Mouse (Mus musculus): ENCODE measurements around the gene D5Ertd579e.
A peak's percentile ranks its signal among the peaks of the same experiment; 100 is the strongest.

D5Ertd579e gene

DNA sequence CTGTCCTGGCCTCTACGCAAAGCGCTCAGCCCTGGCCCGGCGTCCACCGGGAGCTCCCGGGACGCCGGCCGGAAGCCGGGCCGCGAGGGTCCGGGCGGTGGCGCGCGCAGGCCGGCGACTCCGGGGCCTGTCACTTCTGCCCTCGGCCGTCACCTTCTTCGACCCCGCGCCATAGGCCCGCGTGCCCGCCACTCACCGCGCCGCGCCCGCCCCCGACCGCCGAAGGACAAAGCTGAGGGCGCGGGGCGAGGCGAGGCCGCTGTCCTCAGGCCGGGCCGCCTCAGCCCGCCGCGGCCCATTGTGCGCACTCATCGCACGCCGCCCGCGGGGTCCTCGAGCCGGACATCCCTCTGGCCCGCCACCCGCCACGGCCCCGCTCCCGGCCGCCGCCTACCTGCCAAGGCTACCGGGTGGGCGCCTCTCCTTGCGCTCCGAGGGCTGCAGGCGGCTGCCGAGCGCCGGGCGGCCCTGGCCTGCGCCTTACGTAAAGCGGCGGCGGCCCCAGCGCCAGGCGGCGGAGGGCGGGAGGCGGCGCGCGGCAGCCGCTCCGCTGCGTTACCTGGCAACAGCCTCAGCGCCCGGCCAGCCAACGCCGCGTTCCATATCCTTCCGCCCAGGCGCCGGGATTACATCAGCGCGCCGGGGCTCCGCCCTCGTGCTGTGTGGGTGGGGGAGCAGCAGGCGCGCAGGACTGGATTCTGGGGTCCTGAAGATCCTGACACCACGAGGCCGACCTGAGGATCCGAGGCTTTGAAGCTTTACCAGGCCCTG lies at the start of gene D5Ertd579e:
TSS of gene D5Ertd579e (minus strand) at position 564 of the 771 bp plus-strand sequence.
- peak; percentile 97 for DNase-seq (ENCODE audit: low spot score in 2 of 2)

DNA sequence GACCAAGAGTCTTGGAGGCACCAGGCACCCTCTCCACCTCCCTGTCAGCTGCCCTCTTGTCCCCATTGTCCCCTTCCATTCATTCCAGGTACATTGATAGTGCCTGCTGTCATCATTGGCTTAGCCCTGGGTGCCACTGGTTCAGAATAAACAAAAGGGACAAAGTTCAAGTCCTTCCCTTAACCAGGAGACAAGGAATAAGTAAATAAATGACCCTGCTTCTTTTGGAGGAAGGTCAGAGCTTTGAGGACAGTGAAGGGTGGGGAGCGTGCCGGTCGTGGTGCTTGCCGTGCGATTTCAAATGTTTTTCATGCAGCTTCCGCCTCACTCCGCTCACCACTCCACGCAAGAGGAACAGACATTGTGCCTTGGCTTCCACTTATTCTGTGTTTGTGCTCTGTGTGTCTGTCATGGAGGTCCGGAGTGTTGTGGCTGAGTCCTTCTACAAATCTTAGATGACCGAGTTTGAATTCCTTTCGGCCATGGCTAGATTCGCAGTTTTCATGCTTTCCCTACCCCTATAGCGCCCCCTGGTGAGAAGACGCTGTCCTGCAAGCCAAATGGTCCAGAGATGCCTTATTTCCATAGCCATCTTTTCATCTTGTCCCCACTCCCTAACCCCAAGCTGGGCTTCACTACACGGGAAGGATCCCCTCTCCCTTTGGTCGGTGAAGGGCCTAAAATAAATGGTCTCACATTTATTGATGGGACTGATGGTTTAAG lies 46.5 kb upstream of the D5Ertd579e start:
- DNase-seq (ENCODE audit: low spot score in 2 of 2): peak; percentile 64 to 85

DNA sequence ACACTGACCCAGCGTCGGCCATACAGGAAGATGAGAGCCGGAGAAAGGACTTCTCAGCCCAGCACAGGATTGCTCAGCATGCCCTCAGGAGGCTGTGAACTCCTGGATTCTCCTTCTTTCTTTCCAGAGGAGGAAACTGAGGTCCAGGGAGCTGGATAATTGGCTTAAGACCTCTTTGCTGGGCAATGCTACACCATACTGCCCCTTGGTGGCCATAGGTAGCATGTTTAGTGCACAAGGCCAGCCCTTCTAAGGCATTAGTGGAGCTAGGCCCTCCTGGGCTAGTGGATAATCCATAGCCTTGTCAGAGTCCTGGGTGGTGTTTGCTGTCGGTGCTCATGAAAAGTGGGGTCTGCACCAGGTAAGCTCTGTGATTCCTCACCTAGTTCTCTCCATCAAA lies 44.0 kb upstream of the D5Ertd579e start:
- peak; percentile 44 to 50 for DNase-seq (ENCODE audit: low spot score in 2 of 2)

DNA sequence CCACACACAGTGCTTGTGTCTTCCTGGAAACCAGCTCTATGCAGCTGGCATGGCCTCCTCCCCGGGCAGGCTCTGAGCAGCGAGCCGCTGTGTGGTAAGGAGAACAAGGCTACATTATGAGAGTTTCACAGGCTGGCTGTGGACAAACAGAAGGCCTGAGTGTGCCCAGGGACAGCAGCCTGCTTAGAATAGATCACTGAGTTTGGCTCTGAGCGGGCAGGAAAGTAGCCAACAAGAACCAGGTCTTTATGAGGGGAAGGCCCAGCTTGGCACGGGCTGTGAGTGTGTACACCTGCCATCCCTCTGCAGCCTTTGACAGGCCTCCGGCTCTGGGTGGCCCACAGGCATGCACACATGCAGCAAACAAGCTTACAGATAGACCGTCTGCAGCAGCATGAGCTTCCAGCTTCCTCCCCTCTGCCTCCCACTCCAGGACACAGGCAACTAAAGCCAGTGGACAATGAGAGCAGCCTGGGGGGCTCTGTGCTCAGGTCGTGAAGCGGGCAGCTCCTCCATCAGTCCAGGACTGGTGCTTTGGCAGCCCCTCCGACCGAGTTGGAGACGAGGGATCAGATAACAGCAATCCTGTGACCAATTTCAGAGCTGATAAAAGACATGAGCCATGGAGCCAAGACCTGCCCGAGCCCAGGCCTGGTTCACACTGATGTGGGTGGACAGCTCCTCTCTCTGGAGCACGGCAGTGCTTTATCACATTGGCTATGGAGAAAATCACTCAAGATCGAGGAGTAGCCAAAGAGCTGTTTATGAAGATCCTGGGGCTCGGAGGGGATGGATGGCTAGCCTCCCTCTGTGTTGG lies 43.2 kb upstream of the D5Ertd579e start:
- peak; percentile 85 to 91 for DNase-seq (ENCODE audit: low spot score in 2 of 2)

DNA sequence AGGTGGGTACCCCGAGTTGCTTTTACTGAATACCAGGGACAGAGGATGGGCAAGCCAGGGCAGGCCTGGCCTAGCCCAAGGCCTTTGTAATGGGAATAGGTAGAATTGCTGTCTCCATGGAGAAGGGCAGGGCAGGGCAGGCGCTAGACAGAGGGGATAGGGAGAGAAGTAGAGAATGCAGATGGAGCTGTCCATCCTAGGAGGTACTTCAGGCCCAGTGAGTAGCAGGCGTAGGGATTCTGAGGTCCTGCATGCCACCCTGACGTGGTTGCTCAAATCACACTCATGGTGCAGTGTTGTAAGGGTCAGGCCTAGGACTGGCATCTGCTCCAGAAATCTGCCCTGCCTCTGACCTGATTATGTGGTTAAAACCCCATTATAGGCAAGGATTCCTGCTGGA lies 41.9 kb upstream of the D5Ertd579e start:
- DNase-seq (ENCODE audit: low spot score in 2 of 2): no peak

DNA sequence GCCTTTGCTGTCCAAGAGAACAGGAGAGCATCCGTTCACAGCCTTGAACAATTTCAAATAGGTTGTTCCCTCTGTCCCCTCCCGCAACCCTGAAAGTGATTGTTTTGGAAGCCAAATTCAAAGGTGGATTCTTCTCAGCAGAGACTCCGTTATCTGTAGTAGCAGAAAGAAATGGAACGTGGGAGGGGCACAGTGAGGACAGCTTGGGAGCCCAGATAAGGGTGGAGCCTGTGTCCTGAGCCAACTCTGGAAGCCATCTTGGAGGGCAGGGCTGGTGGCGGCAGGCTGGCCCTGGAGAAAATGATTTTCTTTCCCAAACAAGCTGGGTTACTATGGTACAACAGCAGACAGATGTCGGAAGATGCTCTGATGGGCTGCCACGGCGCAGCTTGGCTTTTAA lies 40.2 kb upstream of the D5Ertd579e start:
- no peak for DNase-seq (ENCODE audit: low spot score in 2 of 2)

DNA sequence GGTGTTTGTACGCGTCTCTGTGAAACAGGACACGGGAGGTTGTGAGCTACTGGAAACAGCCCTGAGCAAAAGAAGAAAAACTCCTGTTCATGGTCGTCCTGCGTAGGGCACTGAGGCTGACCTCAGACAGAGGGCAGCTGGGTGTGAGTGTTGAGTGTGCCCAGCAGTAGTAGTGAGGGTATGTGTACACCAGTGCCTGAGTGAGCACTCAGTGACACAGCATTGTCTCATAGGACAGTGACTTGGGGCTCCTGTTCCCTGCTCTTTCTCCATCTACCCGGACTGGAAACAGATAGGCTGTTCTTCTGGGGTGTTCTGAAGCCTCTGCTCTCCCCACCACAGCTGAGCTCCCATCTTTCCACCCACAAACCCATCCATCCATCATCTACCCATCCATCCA lies 39.3 kb upstream of the D5Ertd579e start:
- no peak for DNase-seq (ENCODE audit: low spot score in 2 of 2)

DNA sequence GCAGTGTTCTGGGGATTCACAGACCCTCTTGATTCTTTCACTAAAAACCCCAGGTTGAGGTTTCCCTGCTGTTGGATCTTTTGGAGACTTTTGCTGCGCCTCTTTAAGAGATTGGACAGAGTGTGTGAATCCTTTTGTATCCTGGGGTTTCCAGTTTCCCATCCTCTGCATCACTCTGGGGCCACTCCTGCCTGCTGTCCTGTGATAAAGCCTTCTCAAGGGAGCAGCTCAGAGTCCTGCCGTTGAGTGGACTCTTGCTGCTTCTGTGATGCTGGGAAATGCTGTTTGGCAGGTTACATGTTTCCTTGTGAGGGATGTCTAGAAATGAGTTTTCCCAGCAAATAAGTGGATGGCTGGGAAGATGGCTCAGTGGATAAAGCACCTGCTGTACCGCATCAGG lies 37.6 kb upstream of the D5Ertd579e start:
- no peak for DNase-seq (ENCODE audit: low spot score in 2 of 2)

DNA sequence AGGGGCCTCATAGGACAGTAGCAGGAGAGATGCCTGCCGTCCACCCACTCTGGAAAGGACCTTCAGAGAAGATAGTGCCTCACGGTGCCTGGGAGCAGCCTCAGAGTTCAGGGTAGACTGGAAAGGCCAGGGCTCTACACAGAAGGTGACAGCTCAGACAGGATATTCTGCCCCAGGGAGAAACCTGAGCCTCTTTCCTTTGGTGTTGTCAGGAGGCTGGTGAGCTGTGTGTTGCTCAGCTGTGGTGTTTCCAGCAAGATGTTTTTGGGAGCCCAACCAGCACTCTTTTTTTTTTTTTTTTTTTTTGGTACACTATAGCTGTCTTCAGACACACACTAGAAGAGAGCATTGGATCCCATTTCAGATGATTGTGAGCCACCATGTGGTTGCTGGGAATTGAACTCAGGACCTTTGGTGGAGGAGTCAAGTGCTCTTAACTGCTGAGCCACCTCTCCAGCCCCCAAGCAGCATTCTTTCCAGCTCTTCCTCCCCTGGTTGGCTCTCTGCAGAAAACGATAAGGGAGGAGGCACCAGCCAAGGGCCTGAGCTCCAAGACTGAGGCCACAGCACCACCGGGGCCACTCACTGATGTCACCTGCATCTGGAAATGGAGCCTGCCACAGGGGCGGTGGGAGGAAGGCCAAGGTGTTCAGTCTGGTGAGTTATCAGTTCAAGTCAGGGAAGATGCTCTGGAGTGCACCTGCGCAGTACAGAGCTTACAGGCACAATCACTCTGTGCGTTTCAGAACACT lies 36.3 kb upstream of the D5Ertd579e start:
- DNase-seq (ENCODE audit: low spot score in 2 of 2): peak in 1 of 2 experiments; percentile 12

DNA sequence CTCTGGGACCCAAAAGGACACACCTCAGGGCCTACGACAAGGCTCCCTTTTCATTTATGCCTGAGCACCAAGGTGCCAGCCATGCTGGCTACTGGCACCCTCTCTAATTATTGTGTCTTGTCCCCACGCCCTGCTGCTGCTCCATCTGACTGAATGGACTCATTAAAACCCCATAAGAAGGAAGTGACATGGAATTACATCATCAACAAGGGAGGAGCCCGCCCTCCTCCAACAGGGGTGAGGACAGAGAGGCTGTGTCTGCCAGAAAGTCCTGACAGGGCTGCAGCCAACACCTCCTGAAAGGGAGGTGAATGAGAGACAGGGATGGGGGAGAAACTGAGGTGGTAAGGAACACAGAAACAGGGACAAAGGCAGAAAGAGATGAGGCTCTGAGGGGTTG lies 34.9 kb upstream of the D5Ertd579e start:
- DNase-seq (ENCODE audit: low spot score in 2 of 2): peak in 1 of 2 experiments; percentile 16

DNA sequence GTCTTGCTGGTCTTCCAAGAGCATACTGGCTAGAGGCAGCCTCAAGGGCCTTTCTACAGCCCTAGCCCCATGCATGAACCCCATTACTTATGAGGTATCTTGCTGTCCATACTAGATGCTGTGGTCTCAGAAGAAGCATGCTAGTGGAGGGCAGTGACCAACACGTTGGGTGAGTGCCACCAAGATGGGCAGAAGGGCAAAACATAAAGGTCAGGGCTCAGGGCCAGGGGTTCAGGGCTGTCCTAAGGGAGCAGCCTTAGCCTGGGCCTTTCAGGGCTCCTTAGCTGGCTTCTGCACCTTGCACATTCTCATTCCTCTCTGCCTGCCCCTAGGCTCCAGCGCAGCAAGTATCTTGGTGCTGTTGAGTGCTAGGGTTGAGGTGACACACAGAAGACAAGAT lies 34.1 kb upstream of the D5Ertd579e start:
- DNase-seq (ENCODE audit: low spot score in 2 of 2): peak in 1 of 2 experiments; percentile 18

DNA sequence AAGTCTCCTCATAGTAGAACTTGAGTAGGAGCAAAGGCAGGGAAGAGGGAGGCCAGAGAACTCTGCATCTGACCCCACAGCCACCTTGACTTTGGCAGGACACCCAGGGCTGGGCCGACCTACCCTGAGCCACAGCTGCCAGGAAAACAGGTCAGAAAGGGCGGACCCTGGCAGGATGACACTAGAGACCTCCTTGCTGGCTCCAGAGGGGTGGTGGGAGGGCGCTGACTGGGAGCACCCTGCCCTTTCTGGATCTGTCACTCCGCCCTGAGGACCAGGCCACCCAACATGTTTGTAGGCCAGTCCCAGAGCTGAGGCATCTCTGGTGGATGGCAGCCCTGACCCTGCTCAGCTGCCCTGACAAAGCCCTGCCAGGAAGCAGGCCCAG lies 33.3 kb upstream of the D5Ertd579e start:
- DNase-seq (ENCODE audit: low spot score in 2 of 2): peak in 1 of 2 experiments; percentile 18

DNA sequence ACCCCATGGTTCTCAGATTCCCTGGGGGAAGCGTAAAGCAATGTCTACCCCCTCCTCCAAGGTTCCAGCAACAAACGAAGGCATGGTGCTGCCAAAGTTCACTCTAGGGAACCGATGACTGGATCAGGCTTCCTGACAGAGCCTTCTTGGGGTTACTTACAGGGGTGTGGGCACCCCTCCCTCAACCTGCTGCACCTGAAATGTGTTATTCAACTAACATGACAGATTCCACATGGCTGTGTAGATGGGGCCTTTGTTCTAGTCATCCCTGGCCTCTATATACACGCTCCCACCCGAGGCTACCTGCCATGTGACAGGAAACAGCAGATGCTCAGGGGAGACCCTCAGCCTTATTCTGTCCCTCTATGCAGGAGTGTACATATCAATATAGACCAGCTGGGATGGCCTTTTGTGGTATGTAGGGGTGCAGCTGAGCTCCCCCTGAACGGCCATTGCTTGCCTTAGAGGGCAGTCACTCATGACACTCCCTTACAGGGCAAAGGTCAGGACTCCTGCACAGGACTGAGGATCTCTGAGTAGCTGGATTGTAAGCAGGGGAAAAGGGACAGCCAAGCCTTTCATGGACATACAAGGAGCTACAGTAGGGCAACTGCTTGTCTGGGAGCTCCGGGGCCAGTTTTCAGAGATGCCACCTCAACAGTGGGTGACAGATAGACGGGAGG lies 32.7 kb upstream of the D5Ertd579e start:
- DNase-seq (ENCODE audit: low spot score in 2 of 2): peak in 1 of 2 experiments; percentile 3

DNA sequence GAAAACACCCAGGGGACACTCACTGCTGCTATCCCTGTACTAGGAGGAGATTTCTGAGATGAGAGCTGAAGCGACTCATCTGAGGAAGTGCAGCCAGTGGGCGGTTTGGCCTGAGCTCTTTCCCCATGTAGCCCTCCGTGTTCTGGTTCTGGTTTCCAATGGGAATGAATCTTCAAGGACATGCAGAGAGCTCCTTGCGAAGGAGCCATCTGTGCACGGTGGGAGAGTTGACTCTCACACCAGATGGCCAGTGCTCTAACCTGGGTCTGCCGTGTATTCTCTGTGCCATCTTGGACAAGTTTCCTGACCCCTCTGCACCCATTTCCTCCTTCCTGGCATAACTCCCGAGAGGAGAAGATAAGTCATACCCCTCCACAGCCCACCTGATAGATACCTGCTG lies 32.0 kb upstream of the D5Ertd579e start:
- DNase-seq (ENCODE audit: low spot score in 2 of 2): peak in 1 of 2 experiments; percentile 16

DNA sequence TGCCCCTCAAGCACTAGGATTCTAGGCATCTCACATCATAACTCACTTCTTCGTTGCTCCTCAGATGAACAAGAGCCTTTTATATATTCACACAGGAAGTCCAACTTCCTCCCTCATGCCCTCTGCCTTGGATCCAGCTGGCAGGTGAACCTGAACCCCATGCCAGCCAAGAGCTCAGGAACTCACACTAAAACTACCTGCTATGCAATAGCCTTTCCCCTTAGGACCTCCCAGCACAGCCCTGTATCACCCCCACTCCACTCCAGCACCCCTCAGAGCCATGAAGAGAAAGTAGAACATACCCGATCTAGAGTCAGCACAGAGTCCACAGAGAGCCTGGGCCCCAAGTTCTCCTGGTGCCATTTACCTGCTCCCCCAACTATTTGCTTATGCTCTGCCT lies 31.3 kb upstream of the D5Ertd579e start:
- peak in 1 of 2 experiments; percentile 12 for DNase-seq (ENCODE audit: low spot score in 2 of 2)

DNA sequence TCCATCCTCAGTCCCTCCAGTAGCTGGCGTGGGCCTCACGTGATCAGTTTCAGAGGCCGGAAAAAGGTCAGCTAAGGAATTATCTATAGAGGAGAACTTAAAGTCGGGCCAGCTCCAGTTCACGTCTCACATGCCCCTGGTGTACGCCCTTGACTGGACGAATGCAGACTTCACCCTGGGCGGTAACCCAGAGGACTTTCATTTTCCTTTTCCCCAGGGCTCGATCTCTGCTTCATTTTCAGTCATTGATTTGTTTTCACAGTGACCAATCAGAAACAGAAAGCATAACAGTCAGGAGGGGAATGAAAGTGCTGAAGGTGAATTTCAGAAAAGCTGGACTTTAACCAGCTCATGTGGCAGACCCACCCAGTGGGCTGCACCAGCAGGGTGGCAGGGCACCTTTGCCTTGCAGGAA lies 30.6 kb upstream of the D5Ertd579e start:
- DNase-seq (ENCODE audit: low spot score in 2 of 2): peak in 1 of 2 experiments; percentile 18

DNA sequence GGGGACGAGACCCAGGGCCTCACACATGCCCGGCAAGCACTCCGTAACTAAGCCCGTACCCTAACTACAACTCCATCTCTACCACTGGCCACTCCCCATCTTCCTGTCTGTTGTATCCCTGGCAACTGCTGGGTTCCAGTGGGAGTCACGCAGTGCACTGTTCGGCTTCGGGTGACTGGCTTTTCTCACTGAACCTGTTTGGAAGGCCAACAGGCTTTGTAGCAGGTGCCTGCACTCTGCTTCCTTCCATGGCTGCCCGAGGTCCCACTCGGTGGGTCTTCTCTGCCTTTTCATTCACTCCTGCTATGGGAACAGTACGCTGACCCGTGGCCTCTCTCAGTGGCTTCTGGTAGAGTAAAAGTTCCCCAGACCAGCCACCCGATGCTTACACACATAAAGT lies 30.0 kb upstream of the D5Ertd579e start:
- peak in 1 of 2 experiments; percentile 16 for DNase-seq (ENCODE audit: low spot score in 2 of 2)

DNA sequence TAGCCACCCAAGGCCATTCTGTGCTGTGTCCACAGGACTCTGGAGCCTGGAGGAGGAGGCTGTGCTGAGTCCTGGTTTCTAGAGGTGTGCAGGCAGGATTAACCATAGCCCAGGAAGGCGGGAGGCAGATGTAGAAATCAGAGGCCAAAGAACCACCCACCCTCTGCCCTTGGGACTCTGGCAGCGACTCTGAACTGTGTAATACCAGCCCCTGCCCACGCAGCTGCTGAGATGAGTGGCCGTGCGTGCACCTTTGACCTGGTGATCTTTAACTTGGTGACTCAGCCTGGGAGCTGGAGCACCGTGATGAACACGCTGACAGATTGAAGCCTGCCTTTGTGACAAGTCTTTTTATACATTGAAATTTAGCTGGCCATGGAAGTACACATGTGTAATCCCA lies 28.4 kb upstream of the D5Ertd579e start:
- DNase-seq (ENCODE audit: low spot score in 2 of 2): peak in 1 of 2 experiments; percentile 12

DNA sequence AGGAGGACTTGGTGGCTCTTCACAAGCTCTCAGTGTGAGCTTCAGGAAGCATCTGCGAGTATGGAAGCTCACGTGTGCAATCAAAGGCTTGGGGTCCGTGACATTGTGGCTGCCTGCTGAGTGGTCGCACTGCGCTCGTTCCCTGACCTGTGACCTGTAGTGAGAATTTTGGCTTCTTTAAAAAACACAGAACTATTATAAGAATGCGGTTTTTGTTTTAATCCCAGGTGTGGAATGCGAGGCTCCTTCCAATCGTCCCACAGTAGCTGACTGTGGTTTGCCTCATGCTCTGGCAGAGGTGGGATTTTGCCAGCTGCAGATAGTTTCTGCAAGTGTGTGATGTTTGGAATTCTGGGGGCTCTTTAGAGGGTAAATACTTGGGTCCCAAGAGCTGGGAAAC lies 27.5 kb upstream of the D5Ertd579e start:
- peak in 1 of 2 experiments; percentile 8 for DNase-seq (ENCODE audit: low spot score in 2 of 2)

DNA sequence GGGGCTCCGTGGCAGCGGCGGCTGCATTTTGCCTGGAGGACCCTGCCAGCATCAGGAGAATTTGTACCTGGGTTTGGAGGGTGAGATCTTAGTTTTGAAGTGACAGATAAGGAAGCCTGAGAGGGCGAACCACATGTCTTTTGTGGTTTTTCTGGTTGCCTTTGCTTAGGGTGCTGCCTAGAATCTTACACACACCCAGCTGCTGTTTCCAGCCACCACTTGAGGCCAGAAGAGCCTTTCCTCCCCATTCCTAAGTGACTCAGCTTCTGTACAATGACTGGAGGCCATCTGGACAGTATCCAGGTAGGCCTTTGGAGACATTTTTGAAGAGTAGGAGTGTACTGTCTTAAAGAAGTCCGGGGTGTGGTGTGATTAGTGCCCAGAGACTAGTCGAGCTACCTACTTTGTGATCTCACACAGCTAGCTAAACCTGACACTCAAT lies 26.6 kb upstream of the D5Ertd579e start:
- DNase-seq (ENCODE audit: low spot score in 2 of 2): peak in 1 of 2 experiments; percentile 6

Data from right cerebral cortex, postnatal 10 days (tissue).